Mouse (Mus musculus): ENCODE data around the gene Dpy19l1.

DNA sequence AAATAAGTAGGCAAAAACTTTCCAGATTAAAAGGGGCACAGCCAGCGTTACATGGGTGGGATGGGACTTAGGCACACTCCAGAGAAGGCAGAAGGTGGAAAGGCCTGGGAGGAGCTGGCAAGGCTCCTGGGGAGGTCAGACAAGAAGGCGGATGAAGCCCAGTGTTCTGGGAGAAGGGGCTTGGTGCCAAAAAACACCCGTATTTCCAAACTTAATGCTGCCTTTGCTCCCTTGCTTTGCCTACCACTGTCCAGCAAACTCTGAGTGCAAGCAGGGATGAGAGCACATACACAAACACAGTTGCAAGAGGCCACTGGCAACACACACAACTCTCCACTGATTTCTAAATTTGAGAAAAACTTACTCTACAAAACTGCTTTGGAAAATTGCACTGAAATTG is 81.7 kb downstream of the Dpy19l1 start:
- TF ChIP-seq GATA1 (IDR thresholded peaks at IDR 0.05; ENCODE audit: low read length) (no peak), TAL1 (IDR thresholded peaks at IDR 0.05; ENCODE audit: low read length) (no peak)
